Mouse (Mus musculus) spleen, postnatal 10 days (tissue): ENCODE data around the gene Gm28363.
"Not testable (repeated sequence)": the region's sequence is repeated elsewhere in the genome, so short reads cannot be mapped to it uniquely, and the experiment has no call there.

Experiments used
- DNase-seq, 2 experiments: peaks; one replicate each; pipeline ENCODE4 v3.0.0; 2021 to 2022; ENCODE audit warnings: low spot score in 2 of 2

Gm28363 gene

DNA sequence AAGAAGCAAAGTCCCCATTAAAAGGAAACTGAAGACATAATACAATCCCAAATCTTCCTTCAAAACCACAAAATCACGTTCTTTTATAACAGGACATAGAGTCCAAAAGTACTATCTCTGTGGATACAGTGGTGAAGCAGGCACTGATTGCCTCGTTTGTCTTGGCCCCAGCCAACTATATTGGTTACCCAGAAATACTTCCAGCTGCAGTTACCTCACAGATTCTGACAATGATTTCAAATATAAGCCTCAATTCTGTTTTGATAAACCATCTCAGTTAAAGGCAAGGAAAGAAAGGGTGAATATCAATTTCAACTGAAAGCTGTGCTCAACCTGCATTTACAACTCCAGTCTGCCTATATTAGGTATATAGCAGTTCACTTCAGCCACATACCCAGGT, at the start of gene Gm28363:
Gene Gm28363, plus strand, starts transcription at position 301 of the 400 bp plus-strand sequence.
- DNase-seq: not testable (repeated sequence)

- DNase-seq: not testable (repeated sequence)
Observed at GRCm38 (mm10) chr1:117650236-117650635, 46.7 kb upstream of the Gm28363 start.
